Mouse (Mus musculus) common myeloid progenitor, adult 5-6 weeks (primary cell): ENCODE data around the gene Stox2. TPM values are rescaled to one million over a fixed set of nuclear protein-coding genes. Genes with fewer than 3 reads are reported as not detected.

Source experiments
- ATAC-seq: replicated peaks from 2 replicates; pipeline ENCODE4 v1.8.0; 2016; ENCODE audit warnings: low read depth, mild to moderate bottlenecking, moderate TSS enrichment, inconsistent platforms; ENCODE audit not compliant: poor library complexity, severe bottlenecking
- total RNA-seq: library from RNA; stranded (forward); fragments of 200-1000, 187-1606 nt; gene quantifications from 2 replicates; pipeline ENCODE4 v1.2.3, GENCODE M21; 2017

The Stox2 gene
- total RNA-seq, 1 experiment from 2014 or later: 0.87 TPM

GRCm38 (mm10) chr8:47321282-47321681 is 124.9 kb downstream of the Stox2 start:
- no peak for ATAC-seq

GRCm38 (mm10) chr8:47320707-47321106 is 125.5 kb downstream of the Stox2 start:
- no peak for ATAC-seq

- no peak for ATAC-seq
Observed at GRCm38 (mm10) chr8:47318468-47318867, 127.7 kb downstream of the Stox2 start.

- ATAC-seq: no peak
Observed at GRCm38 (mm10) chr8:47308176-47308575, 138.0 kb downstream of the Stox2 start.

- no peak for ATAC-seq
Observed at GRCm38 (mm10) chr8:47306372-47306771, 139.8 kb downstream of the Stox2 start.

- ATAC-seq: no peak
Observed at GRCm38 (mm10) chr8:47305880-47306279, 140.3 kb downstream of the Stox2 start.

GRCm38 (mm10) chr8:47298460-47298859 is 147.7 kb downstream of the Stox2 start:
- ATAC-seq: no peak

GRCm38 (mm10) chr8:47289641-47290040 is 156.5 kb downstream of the Stox2 start:
- ATAC-seq: no peak

- peak; percentile 35 for ATAC-seq
Observed at GRCm38 (mm10) chr8:47288866-47289541, 157.2 kb downstream of the Stox2 start.

- peak; percentile 22 for ATAC-seq
Observed at GRCm38 (mm10) chr8:47288131-47288865, 157.9 kb downstream of the Stox2 start.

GRCm38 (mm10) chr8:47287641-47288130 is 158.5 kb downstream of the Stox2 start:
- ATAC-seq: peak; percentile 20; the same call in 1 of the 2 replicates

GRCm38 (mm10) chr8:47287201-47287621 is 159.0 kb downstream of the Stox2 start:
- peak; percentile 13; the same call in 1 of the 2 replicates for ATAC-seq

- ATAC-seq: no peak
Observed at GRCm38 (mm10) chr8:47286081-47286700, 160.0 kb downstream of the Stox2 start.

GRCm38 (mm10) chr8:47285435-47285834 is 160.7 kb downstream of the Stox2 start:
- no peak for ATAC-seq

GRCm38 (mm10) chr8:47284329-47285326 is 161.5 kb downstream of the Stox2 start:
- no peak for ATAC-seq

GRCm38 (mm10) chr8:47279898-47280297 is 166.3 kb downstream of the Stox2 start:
- no peak for ATAC-seq

- ATAC-seq: no peak
Observed at GRCm38 (mm10) chr8:47278211-47278610, 168.0 kb downstream of the Stox2 start.

- no peak for ATAC-seq
Observed at GRCm38 (mm10) chr8:47268931-47269330, 177.2 kb downstream of the Stox2 start.

- ATAC-seq: peak; percentile 95
Observed at GRCm38 (mm10) chr8:47268062-47268822, 177.9 kb downstream of the Stox2 start.
